Comparison of ENCODE assay signal across 10 mouse cellular contexts in genomic region chr6:67142179-67142578, GRCm38 (mm10).
A peak's percentile ranks its signal among the peaks of the same experiment; 100 is the strongest.
DNase-seq lines count a peak whose midpoint lies in the region; ATAC-seq and TF ChIP-seq lines count a peak whose summit lies in the region.
"Had no signal": no experiment of that assay in that cellular context is flagged by ENCODE, and none has a peak within 500 bp of the region (broad histone marks: within the 10 kb centered on the region; RNA-seq: fewer than 3 reads in every experiment).

No protein-coding gene starts in this region.

- no peak overlapping the region for H3K9ac ChIP-seq in ES-E14 (ENCODE audit: insufficient read depth, low read depth, low read length, poor library complexity, severe bottlenecking)
- H3K9ac ChIP-seq in liver, embryonic 14.5 days (replicated peaks) = no peak overlapping the region
- H3K9ac ChIP-seq in stomach, postnatal 0 days (ENCODE audit: low read length) = no peak overlapping the region
- H3K9ac ChIP-seq: limb, embryonic 12.5 days; stomach, embryonic 15.5 days had no signal

- no peaks in the 10 kb centered on the region for H3K36me3 ChIP-seq in ES-E14 (ENCODE audit: control insufficient read depth, insufficient read depth, low read length, poor library complexity, severe bottlenecking)
- no peaks in the 10 kb centered on the region for H3K36me3 ChIP-seq in liver, embryonic 14.5 days (replicated peaks; ENCODE audit: control insufficient read depth, insufficient read depth, low read depth)
- no peaks in the 10 kb centered on the region for H3K36me3 ChIP-seq in stomach, postnatal 0 days (ENCODE audit: control insufficient read depth, insufficient read depth, low read length)
- H3K36me3 ChIP-seq: limb, embryonic 12.5 days; stomach, embryonic 15.5 days had no signal

- no peaks in the 10 kb centered on the region for H3K27me3 ChIP-seq in liver, embryonic 14.5 days (ENCODE audit: control insufficient read depth, insufficient read depth, low read length)
- H3K27me3 ChIP-seq in stomach, postnatal 0 days (ENCODE audit: control insufficient read depth, insufficient read depth, low read length) = no peaks in the 10 kb centered on the region
- H3K27me3 ChIP-seq: limb, embryonic 12.5 days; stomach, embryonic 15.5 days had no signal

- no peak overlapping the region for H3K4me2 ChIP-seq in liver, embryonic 14.5 days (ENCODE audit: low read depth)
- H3K4me2 ChIP-seq in stomach, postnatal 0 days (replicated peaks; ENCODE audit: low read depth) = no peak overlapping the region
- H3K4me2 ChIP-seq: limb, embryonic 12.5 days; stomach, embryonic 15.5 days had no signal

- no peak overlapping the region for H3K27ac ChIP-seq in ES-E14 (ENCODE audit: insufficient read depth, low read depth, low read length, poor library complexity, severe bottlenecking)
- H3K27ac ChIP-seq in liver, embryonic 14.5 days = no peak overlapping the region
- H3K27ac ChIP-seq in stomach, postnatal 0 days (replicated peaks) = no peak overlapping the region
- H3K27ac ChIP-seq: limb, embryonic 12.5 days; stomach, embryonic 15.5 days had no signal

- intact Hi-C loops in heart, postnatal 36 days (cut with DNase I) = loop anchor here (1.0 to 5.0 kb wide), 3 partner anchors 105 to 305 kb away; partner anchors contain the start of gene Gadd45a

- in situ Hi-C loops in ES-E14 (cut with MboI; ENCODE audit: low sequenced_read_pairs in 2 of 2, unreplicated experiment in 2 of 2) = no loop called here

- H3K4me1 ChIP-seq in ES-E14 (ENCODE audit: control insufficient read depth in 2 of 2, insufficient read depth in 2 of 2, low read length in 2 of 2, poor library complexity in 1 of 2) = peaks cover 12 to 23% of the 10 kb centered on the region in 2 experiments
- H3K4me1 ChIP-seq in liver, embryonic 14.5 days (replicated peaks; ENCODE audit: control insufficient read depth in 2 of 2, insufficient read depth in 2 of 2, low read length in 1 of 2) = peaks cover 3 to 16% of the 10 kb centered on the region in 2 experiments; a peak in 3 of 4 replicates
- no peaks in the 10 kb centered on the region for H3K4me1 ChIP-seq in stomach, postnatal 0 days (replicated peaks; ENCODE audit: control insufficient read depth, insufficient read depth)

- ATAC-seq in liver, embryonic 14.5 days (ENCODE audit: insufficient read depth) = peak; percentile 40; the same call in 1 of the 2 replicates
- no peak for ATAC-seq in stomach, postnatal 0 days (ENCODE audit: low FRiP score, low TSS enrichment)

- no peak overlapping the region for H3K4me3 ChIP-seq in ES-E14 (ENCODE audit: insufficient read depth in 1 of 2, low read depth in 1 of 2, low read length in 2 of 2, poor library complexity in 1 of 2, severe bottlenecking in 1 of 2)
- no peak overlapping the region for H3K4me3 ChIP-seq in liver, embryonic 14.5 days (ENCODE audit: insufficient read depth in 1 of 2, low read depth in 2 of 2, low read length in 2 of 2)
- no peak overlapping the region for H3K4me3 ChIP-seq in stomach, postnatal 0 days (ENCODE audit: low read depth, low read length)
- H3K4me3 ChIP-seq: limb, embryonic 12.5 days; stomach, embryonic 15.5 days had no signal

- DNase-seq in layer of hippocampus, adult 11-12 months (ENCODE audit: low spot score) = peak; percentile 51
- no peak for DNase-seq in layer of hippocampus, postnatal 36 days
- DNase-seq in ES-E14 (ENCODE audit: low read depth, low spot score) = no peak
- peak; percentile 72 for DNase-seq in cerebellum, adult 9-10 months
- DNase-seq in heart, postnatal 36 days = peak; percentile 62 to 72
- DNase-seq in liver, embryonic 14.5 days (ENCODE audit: low read depth in 3 of 3, low spot score in 3 of 3) = no peak
- peak; percentile 80 for DNase-seq in stomach, postnatal 0 days (ENCODE audit: low spot score)
- no peak for DNase-seq in MN1 (ENCODE audit: low spot score)

- WGBS in liver, embryonic 14.5 days (ENCODE audit: insufficient replicate concordance) = 33% methylated on average over 4 of the region's 4 CpGs
- WGBS in stomach, postnatal 0 days = 32% methylated on average over 4 of the region's 4 CpGs

- TF ChIP-seq EP300 in liver, embryonic 14.5 days (IDR thresholded peaks at IDR 0.05; ENCODE audit: low read depth) = no peak
- no peak for TF ChIP-seq EP300 in stomach, postnatal 0 days (optimal IDR thresholded peaks at IDR 0.05)

- H3K9me3 ChIP-seq in ES-E14 (ENCODE audit: control insufficient read depth, insufficient read depth, low read depth, low read length) = no peaks in the 10 kb centered on the region
- H3K9me3 ChIP-seq in liver, embryonic 14.5 days (ENCODE audit: control insufficient read depth, low read length) = no peaks in the 10 kb centered on the region
- H3K9me3 ChIP-seq in stomach, postnatal 0 days (ENCODE audit: control insufficient read depth, low read length) = no peaks in the 10 kb centered on the region
- H3K9me3 ChIP-seq: limb, embryonic 12.5 days; stomach, embryonic 15.5 days had no signal

- TF ChIP-seq CTCF in liver, embryonic 14.5 days (IDR thresholded peaks at IDR 0.05; ENCODE audit: low read depth) = peak; percentile 86
- TF ChIP-seq CTCF in stomach, postnatal 0 days (IDR thresholded peaks at IDR 0.05; ENCODE audit: low read depth) = peak; percentile 79

TF ChIP-seq in ES-E14, 5 proteins besides CTCF, POLR2A, EP300 and RAD21:
- TF ChIP-seq ZNF384 (IDR thresholded peaks at IDR 0.05; ENCODE audit: low read depth, low read length) (no peak), ZC3H11A (IDR thresholded peaks at IDR 0.05; ENCODE audit: borderline replicate concordance, low read depth, low read length) (peak; percentile 76), MAFK (IDR thresholded peaks at IDR 0.05; ENCODE audit: insufficient read depth, low read depth, low read length) (no peak)

Comparison
In these comparisons a context has a peak if more than half of its experiments do, and no peak if none do; other contexts are left out.
1. DNase-seq: peak in layer of hippocampus, adult 11-12 months (single experiment), cerebellum, adult 9-10 months (single experiment), heart, postnatal 36 days (2 of 2) and stomach, postnatal 0 days (single experiment); none in layer of hippocampus, postnatal 36 days (0 of 2), ES-E14 (single experiment), liver, embryonic 14.5 days (0 of 3) and MN1 (single experiment).